Mouse (Mus musculus) neutrophil, adult 5-6 weeks (primary cell): Measurements from ENCODE around the gene Tiam1. TPM values are rescaled to one million over a fixed set of nuclear protein-coding genes. Genes with fewer than 3 reads are reported as not detected.
A peak's percentile ranks its signal among the peaks of the same experiment; 100 is the strongest.

Source experiments
- ATAC-seq: fragments of 151-379, 151-347 bp; 2 replicates; pipeline ENCODE4 v1.8.0; 2017; ENCODE audit warnings: mild to moderate bottlenecking, moderate TSS enrichment; ENCODE audit not compliant: insufficient number of reproducible peaks, poor library complexity, low FRiP score, severe bottlenecking; ENCODE audit errors: extremely low read depth
- total RNA-seq: library from RNA; stranded (forward); fragments of 200-1000 nt; gene quantifications from 2 replicates; pipeline ENCODE4 v1.2.3, GENCODE M21; 2017

Gene Tiam1
- total RNA-seq, 1 experiment from 2014 or later, result 8.8 TPM

- no peak for ATAC-seq
These were observed 64.7 kb downstream of the Tiam1 start for GRCm38 (mm10) chr16:90078806-90079381.

GRCm38 (mm10) chr16:90073510-90073909 is 70.1 kb downstream of the Tiam1 start:
- ATAC-seq, result no peak

- ATAC-seq, result no peak
These were observed 70.9 kb downstream of the Tiam1 start for GRCm38 (mm10) chr16:90072651-90073050.

DNA sequence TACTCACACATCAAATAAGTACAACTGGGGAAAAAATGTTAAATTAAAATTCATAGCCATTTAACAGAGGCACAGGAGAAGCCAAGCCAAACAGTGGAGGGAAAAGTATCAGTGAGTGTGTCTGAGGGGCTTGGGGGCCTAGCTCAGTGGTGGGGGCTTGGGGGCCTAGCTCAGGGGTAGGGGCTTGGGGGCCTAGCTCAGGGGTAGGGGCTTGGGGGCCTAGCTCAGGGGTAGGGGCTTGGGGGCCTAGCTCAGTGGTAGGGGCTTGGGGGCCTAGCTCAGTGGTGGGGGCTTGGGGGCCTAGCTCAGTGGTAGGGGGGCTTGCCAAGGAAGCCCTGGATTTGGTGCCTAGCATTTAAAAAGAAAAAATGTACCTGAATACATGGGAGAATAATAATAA is 72.4 kb downstream of the Tiam1 start:
- peak; percentile 72 for ATAC-seq

DNA sequence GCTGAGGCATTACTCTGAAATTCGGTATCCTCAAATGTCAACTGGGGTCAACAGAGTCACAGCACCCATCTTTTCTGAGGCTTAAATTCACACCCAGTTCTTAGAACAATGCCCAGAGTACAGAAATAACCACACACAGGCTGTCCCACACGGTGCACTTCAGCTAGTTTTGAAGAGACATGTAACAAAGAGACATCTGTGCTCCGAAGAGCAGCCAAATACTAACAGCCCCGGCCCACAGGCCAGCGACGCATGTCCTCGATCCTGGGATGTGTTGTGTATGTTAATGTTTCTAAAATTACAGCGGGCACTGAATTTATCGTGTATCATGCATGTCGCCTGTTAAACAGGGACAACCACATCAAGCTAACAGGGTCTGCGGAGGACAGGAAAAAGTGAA is 73.5 kb downstream of the Tiam1 start:
- no peak for ATAC-seq

DNA sequence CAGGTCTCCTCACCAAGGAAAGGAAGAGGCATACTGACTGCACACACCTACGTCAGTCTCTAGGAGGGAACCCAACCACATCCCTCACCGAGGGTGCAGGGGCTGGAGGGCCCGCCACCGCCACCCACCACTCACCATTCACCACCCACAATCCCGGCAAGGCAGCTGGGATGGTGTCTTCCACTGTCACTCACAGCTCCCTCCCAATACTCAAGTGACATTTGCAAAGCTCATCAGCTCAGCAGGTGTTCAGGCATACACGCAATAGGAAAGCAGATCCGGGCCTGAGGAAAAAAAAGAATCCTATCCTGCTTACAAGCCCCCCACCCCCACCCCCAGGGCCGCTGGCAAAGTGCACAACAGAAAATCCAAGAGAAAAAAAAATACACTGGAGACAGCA is 74.4 kb downstream of the Tiam1 start:
- ATAC-seq, result no peak

- no peak for ATAC-seq
These were observed 90.6 kb downstream of the Tiam1 start for GRCm38 (mm10) chr16:90052905-90053519.

DNA sequence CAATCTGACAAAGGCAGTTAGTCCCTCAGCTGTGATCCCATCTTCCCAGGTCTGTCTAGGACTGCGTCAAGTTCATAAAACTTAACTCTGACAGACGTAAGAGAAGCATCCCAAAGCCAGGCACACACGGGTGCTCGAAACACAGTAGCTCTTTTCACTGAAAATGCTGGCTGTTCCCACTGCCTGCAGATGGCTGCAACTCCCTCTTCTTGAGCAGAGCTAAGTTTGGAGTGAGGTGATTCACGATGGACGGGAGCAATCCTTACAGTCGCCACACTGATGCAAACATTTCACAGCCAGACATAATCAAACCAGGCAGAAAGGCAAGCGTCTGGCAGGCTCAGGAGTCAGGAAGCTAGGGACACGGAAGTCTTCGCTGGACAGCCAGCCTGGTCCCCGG is 91.2 kb downstream of the Tiam1 start:
- no peak for ATAC-seq

DNA sequence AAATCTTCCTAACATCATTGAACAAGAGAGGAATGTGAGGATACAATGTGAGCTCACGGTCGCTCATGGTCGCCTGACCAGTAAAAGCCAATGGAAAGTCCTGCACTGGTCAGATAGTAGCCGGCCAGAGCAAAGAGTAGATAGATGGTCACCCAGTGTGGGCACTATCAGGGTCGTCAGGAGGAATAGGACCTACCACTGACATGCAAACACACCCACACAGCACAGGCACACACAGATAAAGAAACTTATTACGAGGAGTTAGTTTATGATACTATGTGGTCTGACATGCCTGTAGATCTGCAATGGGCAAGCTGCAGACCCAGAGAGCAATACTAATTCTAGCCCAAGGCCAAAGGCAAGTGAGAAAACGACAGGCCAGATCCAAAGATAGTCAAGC is 92.5 kb downstream of the Tiam1 start:
- ATAC-seq, result no peak

- ATAC-seq, result no peak
These were observed 95.7 kb downstream of the Tiam1 start for GRCm38 (mm10) chr16:90047841-90048240.

- ATAC-seq, result no peak
These were observed 96.9 kb downstream of the Tiam1 start for GRCm38 (mm10) chr16:90046494-90047158.

DNA sequence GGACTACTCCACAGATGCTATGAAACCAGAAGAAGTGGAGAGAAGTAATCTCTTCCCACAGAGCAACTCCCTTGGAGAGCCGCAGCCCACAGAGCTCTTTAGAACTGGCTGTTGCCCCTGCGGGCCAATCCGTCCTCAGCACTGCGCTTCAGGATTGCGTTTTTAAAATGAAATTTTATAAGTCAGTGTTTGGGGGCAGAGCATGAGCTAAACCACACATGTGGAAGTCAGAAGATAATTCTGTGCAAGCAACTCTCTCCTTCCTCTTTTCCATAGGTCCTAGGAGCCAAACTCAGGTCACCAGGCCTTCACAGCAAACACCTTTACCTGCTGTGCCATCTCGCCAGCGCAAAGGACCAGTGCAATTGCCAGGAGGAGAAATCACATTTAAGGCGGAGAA is 98.0 kb downstream of the Tiam1 start:
- no peak for ATAC-seq

DNA sequence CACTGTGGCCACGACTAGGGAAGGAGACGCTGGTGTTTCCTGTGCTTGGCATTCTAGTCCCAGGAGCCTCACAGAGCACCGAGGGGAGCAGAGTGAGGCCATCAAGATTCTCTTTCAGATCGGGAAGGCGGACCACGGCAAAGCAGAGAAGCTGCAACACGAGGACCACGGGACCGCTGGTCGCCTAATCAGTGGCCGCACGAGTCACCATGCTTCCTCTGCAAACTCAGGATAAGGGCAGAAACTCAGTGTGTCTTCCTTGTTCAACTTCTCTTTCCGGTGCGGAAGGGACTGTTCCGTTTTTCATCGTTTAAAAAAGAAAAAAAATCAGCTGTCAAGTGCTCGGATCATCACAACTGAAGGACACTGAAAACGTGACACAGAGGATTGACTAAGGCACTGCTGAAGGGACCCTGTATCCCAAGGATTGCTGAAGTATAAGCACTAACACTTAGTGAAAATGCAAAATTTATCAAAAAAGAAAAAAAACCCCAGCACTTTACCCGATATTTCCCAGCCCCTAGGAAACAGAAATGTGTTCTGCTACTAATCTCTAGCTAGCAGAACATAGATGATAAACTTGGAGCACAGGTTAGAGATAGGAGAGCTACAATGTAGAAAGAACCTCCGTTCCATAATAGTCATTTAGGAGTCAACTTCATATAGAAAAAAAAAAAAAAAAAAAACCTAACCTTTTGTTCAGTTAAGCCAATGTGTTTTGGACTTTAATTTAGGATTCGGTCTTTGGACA is 99.4 kb downstream of the Tiam1 start:
- ATAC-seq, result peak; percentile 54; the same call in 1 of the 2 replicates

GRCm38 (mm10) chr16:90042874-90043273 is 100.7 kb downstream of the Tiam1 start:
- peak; percentile 15; the same call in 1 of the 2 replicates for ATAC-seq

- no peak for ATAC-seq
These were observed 101.2 kb downstream of the Tiam1 start for GRCm38 (mm10) chr16:90042386-90042785.

GRCm38 (mm10) chr16:90040771-90041364 is 102.7 kb downstream of the Tiam1 start:
- ATAC-seq, result no peak

GRCm38 (mm10) chr16:90035595-90036110 is 107.9 kb downstream of the Tiam1 start:
- ATAC-seq, result no peak

GRCm38 (mm10) chr16:90030355-90030754 is 113.2 kb downstream of the Tiam1 start:
- ATAC-seq, result no peak

GRCm38 (mm10) chr16:90027886-90028285 is 115.7 kb downstream of the Tiam1 start:
- ATAC-seq, result no peak
